Mouse (Mus musculus) lung, postnatal 0 days (tissue): Measurements from ENCODE around the gene Cenpo.

Source experiments
- CTCF ChIP-seq: IDR thresholded peaks from 2 replicates; pipeline ENCODE4 v1.5.1; 2016; ENCODE audit warnings: antibody characterized with exemption, mild to moderate bottlenecking
- EP300 ChIP-seq: IDR thresholded peaks from 2 replicates; pipeline ENCODE4 v1.6.1; 2016; ENCODE audit warnings: antibody characterized with exemption, mild to moderate bottlenecking, control low read depth

DNA sequence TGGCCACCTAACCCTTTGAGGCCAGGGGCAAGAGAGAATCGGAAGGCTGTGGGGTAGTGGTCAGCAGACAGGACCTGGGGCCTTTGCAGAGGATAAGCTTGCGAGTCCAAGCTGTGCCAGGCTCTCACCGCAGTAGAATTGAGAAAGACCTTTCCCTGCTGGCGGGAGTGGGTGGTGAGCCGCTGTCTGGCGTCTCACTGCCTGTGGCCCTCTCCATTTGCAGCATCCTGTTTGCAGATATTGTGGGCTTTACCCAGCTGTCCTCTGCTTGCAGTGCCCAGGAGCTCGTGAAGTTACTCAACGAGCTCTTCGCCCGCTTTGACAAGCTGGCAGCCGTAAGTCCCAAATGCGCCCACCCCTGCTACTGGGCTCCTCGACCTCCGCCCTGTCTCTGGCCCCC, 39.5 kb downstream of the Cenpo start:
- TF ChIP-seq CTCF (no peak), EP300 (no peak)
